Mouse (Mus musculus) lung, embryonic 16.5 days (tissue): ENCODE measurements at regions not wholly inside any gene's neighbourhood (a gene's known extent, or its start where the extent isn't known, plus 50 kb on each side); places are given as distances from the start of the nearest gene placed in this dataset.

Experiments used
- ATAC-seq: fragments of 200-750 bp; cut with Nextera tagmentation; 2 replicates; pipeline ENCODE4 v1.8.0; 2017; ENCODE audit warnings: low read depth, mild to moderate bottlenecking, moderate library complexity
- H3K27ac ChIP-seq: fragments of 300-500 bp; sonication (generic); 2 replicates; pipeline ENCODE4 v1.5.1; 2014; ENCODE audit warnings: mild to moderate bottlenecking, control low read depth, low read length
- H3K27me3 ChIP-seq: fragments of 300-500 bp; sonication (generic); 2 replicates; pipeline ENCODE4 v1.6.1; 2014; ENCODE audit warnings: low read depth, low read length, mixed read lengths; ENCODE audit not compliant: control insufficient read depth, insufficient read depth
- H3K36me3 ChIP-seq: fragments of 300-500 bp; sonication (generic); 2 replicates; pipeline ENCODE4 v1.6.1; 2014; ENCODE audit warnings: low read length; ENCODE audit not compliant: control insufficient read depth, insufficient read depth
- H3K4me1 ChIP-seq: fragments of 300-500 bp; sonication (generic); replicated peaks from 2 replicates; pipeline ENCODE4 v1.6.1; 2014; ENCODE audit warnings: low read length, mixed read lengths; ENCODE audit not compliant: control insufficient read depth, insufficient read depth
- H3K4me2 ChIP-seq: fragments of 300-500 bp; sonication (generic); 2 replicates; pipeline ENCODE4 v1.6.1; 2014; ENCODE audit warnings: low read depth, low read length, control low read depth
- H3K4me3 ChIP-seq: fragments of 300-500 bp; sonication (generic); 2 replicates; pipeline ENCODE4 v1.5.1; 2014; ENCODE audit warnings: mild to moderate bottlenecking, low read length, control low read depth
- H3K9ac ChIP-seq: fragments of 300-500 bp; sonication (generic); 2 replicates; pipeline ENCODE4 v1.6.1; 2014; ENCODE audit warnings: low read length, control low read depth
- H3K9me3 ChIP-seq: fragments of 300-500 bp; sonication (generic); 2 replicates; pipeline ENCODE4 v1.6.1; 2016; ENCODE audit warnings: low read length; ENCODE audit not compliant: control insufficient read depth
- WGBS: fragments of 180-500 bp; shearing (Covaris S2); extraction: QIAGEN DNeasy Blood & Tissue Kit; methylation state at CpG from one replicate; pipeline ENCODE4 v1.1.7; 2014; 5-methylcytosine and 5-hydroxymethylcytosine counted together

DNA sequence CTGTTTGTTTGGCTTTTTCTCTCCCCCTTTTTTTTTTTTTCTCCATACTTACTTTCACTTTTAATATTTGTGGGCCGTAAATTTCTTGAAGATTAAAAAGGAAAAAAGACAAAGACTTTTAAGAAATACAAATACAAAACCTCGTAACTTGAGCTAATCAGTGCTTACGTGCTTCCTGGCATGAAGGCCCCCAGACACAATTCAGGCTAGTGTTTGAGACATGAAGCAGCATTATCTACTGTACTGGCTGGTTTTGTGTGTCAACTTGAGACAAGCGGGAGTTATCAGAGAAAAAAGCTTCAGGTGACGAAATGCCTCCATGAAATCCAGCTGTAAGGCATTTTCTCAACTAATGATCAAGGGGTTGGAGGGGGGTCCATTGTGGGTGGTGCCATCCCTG lies 86.2 kb upstream of the 4933415F23Rik start:
- Histone ChIP-seq H3K4me1 (peaks cover 7% of the 10 kb centered on the region), H3K36me3 (no peaks in the 10 kb centered on the region), H3K27ac (peak overlapping the region; percentile 89), H3K27me3 (no peaks in the 10 kb centered on the region), H3K4me3 (peak overlapping the region; percentile 15; the same call in 1 of the 2 replicates), H3K9ac (no peak overlapping the region), H3K4me2 (peak overlapping the region; percentile 45), H3K9me3 (no peaks in the 10 kb centered on the region)
- ATAC-seq = no peak
- 18% methylated on average over 5 of the region's 5 CpGs for WGBS

DNA sequence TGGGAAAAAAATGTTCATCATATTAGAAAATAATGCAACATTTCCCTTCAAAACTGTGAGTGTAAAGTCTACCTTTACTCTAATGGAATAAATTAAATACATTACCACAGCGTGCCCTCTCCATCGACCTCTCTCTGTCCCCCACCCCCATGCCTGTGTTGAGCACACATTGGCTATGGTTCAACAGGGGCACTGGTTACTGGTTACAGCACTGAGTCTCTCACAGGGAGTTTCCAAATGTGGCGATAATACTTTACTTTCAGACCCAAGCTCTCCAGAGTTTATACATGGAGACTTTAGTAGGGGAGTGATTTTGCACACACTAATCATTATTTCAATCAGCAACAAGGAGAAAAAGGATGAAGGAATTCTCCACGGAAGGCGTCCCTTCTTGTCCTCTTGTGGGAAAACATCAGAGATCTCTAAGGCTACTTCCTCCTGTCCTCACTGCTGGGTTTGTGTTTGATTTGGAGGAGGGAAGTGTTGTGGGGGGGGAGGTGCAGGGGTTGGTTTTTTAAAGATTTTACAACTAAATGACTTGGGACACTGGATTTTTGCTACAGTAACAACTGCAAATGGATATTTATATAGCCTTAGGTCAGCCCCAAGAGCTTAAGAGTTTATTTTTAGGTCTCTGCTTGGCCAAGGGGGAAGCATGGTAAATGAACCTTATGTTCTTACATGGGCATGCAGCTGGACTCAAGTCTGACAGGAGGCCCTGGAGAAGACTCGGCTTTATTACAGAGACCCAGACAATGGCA lies 85.6 kb upstream of the 4933415F23Rik start:
- Histone ChIP-seq H3K9me3 (no peaks in the 10 kb centered on the region), H3K4me2 (peak overlapping the region; percentile 45), H3K27ac (peak overlapping the region; percentile 89), H3K27me3 (no peaks in the 10 kb centered on the region), H3K9ac (0 out of 2 replicates have a peak overlapping the region, but pooled peaks have one; percentile 11), H3K36me3 (no peaks in the 10 kb centered on the region), H3K4me3 (no peak overlapping the region; the same call in 1 of the 2 replicates), H3K4me1 (peaks cover 7% of the 10 kb centered on the region)
- peak; percentile 75 for ATAC-seq
- WGBS = 31% methylated on average over 6 of the region's 6 CpGs

DNA sequence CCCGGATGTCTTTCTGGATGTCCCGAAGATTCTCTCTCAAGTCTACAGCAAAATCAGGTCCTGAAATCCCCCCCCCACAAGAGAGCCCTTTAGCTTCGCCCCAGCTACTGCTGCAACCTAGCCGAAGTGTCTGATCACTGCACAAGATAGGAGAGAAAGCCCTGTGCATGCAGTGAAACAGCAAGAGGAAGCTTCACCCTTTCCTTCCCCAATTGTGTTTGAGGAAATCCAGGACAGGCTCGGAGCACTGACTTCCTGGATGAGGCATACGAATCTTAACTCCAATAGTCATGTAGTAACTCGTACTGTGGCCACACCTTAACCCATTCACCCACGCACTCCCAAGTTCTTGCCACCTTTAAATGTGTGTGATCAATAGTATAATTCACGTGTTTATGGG lies 82.7 kb upstream of the 4933415F23Rik start:
- Histone ChIP-seq H3K27me3 (no peaks in the 10 kb centered on the region), H3K4me1 (peaks cover 7% of the 10 kb centered on the region), H3K27ac (peak overlapping the region; percentile 29), H3K9me3 (no peaks in the 10 kb centered on the region), H3K9ac (no peak overlapping the region), H3K4me2 (no peak overlapping the region), H3K36me3 (no peaks in the 10 kb centered on the region), H3K4me3 (no peak overlapping the region)
- 57% methylated on average over 9 of the region's 9 CpGs for WGBS
- peak; percentile 40; the same call in 1 of the 2 replicates for ATAC-seq

DNA sequence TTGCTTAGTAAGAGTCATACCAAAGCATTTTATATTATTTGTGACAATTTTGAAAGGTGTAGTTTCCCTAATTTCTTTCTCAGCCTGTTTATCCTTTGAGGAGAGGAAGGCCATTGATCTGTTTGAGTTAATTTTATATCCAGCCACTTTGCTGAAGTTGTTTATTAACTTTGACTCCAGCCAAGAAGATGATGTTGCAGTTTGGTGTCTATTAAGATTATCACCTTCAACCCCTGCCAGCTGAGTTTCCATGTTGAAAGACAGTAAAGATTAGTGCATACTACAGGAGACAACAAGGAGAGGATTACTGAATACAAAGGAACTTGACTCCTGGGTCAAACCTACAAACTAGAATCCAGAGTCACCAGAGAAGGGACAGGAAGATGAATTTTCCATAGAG lies 80.5 kb upstream of the 4933415F23Rik start:
- no peaks in the 10 kb centered on the region for H3K36me3 ChIP-seq
- no peak overlapping the region for H3K27ac ChIP-seq
- ATAC-seq = no peak
- no peaks in the 10 kb centered on the region for H3K27me3 ChIP-seq
- no peak overlapping the region for H3K4me2 ChIP-seq
- H3K4me1 ChIP-seq = peaks cover 8% of the 10 kb centered on the region
- no peak overlapping the region for H3K4me3 ChIP-seq
- no peaks in the 10 kb centered on the region for H3K9me3 ChIP-seq
- H3K9ac ChIP-seq = no peak overlapping the region

DNA sequence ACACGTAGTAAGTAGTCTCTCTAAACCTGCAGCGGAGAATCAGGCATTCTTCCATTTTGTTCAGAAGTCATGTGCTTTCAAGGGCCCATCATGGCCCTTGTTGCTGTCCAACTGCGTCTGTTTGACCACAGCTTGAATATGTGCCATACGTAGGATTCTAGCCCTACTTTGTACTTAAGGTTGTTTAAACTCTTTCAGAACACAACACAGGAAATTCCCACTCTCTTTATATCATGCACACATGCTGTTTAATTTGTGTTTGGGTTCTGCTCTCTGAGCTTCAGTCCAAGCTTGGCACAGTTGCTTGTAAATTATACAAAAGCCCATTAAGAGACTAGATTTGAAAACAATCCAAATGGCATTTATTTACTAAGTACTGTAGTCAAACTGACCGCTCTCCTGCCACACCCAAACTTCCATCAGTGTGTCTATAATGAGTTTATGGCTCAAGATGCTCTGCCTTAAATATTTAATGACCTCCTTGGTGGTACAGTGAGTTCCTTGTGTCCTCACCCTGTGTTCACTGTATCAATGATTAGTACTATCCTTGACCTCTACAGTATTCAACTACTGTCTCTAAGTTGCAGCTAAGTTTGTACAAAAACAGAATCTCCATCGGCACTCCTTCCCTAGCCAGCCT lies 76.4 kb upstream of the 4933415F23Rik start:
- H3K27me3 ChIP-seq = no peaks in the 10 kb centered on the region
- H3K9ac ChIP-seq = no peak overlapping the region
- H3K4me2 ChIP-seq = no peak overlapping the region
- H3K36me3 ChIP-seq = no peaks in the 10 kb centered on the region
- 51% methylated on average over 6 of the region's 6 CpGs for WGBS
- H3K27ac ChIP-seq = peak overlapping the region; percentile 72
- H3K9me3 ChIP-seq = no peaks in the 10 kb centered on the region
- peak; percentile 70 for ATAC-seq
- H3K4me3 ChIP-seq = no peak overlapping the region
- peaks cover 20% of the 10 kb centered on the region; the same call in 1 of the 2 replicates for H3K4me1 ChIP-seq

DNA sequence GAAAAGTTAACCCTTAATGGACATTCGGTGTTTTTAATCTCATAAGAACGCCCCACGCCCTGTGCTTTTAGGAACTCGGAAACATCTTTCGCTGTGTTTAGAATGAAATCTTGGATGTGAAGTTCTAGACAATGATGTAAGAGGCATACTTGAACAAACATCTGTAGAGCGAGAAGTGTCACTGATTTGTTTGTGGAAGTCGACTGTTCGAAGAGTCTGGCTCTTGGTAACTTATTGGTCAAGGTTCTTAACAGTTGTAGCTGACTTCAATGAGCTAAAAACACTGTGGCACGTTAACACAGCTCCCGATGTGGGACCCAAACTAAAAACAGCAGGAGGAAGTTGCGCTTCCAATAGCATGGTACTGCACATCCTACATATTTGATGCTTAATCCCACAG lies 72.0 kb upstream of the 4933415F23Rik start:
- no peak overlapping the region for H3K4me3 ChIP-seq
- no peaks in the 10 kb centered on the region for H3K36me3 ChIP-seq
- ATAC-seq = peak; percentile 60
- no peaks in the 10 kb centered on the region for H3K27me3 ChIP-seq
- 50% methylated on average over 11 of the region's 11 CpGs for WGBS
- H3K9ac ChIP-seq = no peak overlapping the region
- H3K4me1 ChIP-seq = peaks cover 23% of the 10 kb centered on the region; the same call in 1 of the 2 replicates
- no peaks in the 10 kb centered on the region for H3K9me3 ChIP-seq
- peak overlapping the region; percentile 76 for H3K27ac ChIP-seq
- 0 out of 2 replicates have a peak overlapping the region, but pooled peaks have one; percentile 2 for H3K4me2 ChIP-seq

DNA sequence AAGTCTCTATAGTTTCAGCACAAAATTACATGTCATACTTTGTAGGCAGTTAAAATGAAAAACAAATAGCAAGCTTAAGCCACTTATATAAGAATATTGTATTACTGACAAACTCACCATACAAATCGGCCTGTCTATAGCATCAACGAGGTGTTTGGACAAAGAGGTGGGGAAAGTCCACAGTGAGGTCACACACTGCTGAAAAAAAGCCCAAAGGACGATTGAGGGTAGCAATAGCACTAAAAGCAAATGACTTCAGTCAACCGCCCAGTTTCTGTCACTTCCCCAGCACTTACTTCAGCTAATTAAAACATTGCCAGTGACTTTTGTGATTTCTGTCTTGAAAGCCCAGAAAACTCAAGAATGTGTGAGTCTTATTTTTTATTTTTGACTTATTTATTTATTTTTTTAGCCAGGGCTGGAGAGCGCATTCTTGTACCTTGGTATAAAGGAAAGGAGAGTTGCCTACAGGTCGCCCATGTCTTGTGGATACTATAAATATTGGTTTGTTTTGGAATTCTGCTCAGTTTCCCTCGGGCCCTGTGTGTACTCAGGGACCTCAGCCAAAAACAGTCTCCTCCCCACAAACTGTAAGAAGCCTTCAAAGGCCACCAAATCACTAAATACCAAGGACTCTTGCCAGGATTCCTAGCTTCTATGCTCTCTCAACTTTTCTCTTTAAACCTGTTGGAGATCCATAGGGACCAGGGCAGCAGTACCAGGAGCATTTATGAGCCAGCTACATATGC lies 71.2 kb upstream of the 4933415F23Rik start:
- ATAC-seq = peak; percentile 81
- Histone ChIP-seq H3K4me3 (no peak overlapping the region), H3K9me3 (peaks cover 2% of the 10 kb centered on the region; the same call in 1 of the 2 replicates), H3K4me2 (no peak overlapping the region), H3K27me3 (no peaks in the 10 kb centered on the region), H3K9ac (no peak overlapping the region), H3K36me3 (no peaks in the 10 kb centered on the region), H3K27ac (peak overlapping the region; percentile 76), H3K4me1 (peaks cover 16% of the 10 kb centered on the region; the same call in 1 of the 2 replicates)
- 34% methylated on average over 7 of the region's 7 CpGs for WGBS

DNA sequence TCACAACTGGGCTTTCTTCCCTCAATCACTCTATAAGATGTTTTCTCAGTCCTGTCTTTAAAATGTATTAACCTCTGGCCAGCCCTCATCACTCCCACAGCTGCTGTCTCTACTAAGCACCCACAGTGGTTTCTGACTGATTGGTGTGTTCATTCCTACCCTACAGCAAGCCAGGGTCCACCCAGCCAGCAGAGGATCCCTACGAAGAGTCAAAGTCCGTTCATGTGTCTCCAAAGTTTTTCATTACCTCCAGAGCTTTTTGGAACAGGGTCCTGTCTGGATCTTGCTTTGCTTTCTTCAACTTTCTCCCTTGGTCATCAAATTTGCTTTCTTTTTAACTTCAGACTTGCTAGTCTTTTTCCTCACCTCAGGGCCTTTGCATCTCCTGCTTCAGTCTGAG lies 69.3 kb upstream of the 4933415F23Rik start:
- Histone ChIP-seq H3K27ac (no peak overlapping the region), H3K9ac (no peak overlapping the region), H3K4me3 (no peak overlapping the region), H3K4me2 (no peak overlapping the region), H3K4me1 (peaks cover 12% of the 10 kb centered on the region; the same call in 1 of the 2 replicates), H3K27me3 (no peaks in the 10 kb centered on the region), H3K36me3 (no peaks in the 10 kb centered on the region), H3K9me3 (peaks cover 2% of the 10 kb centered on the region; the same call in 1 of the 2 replicates)
- 93% methylated on average over 2 of the region's 2 CpGs for WGBS
- no peak for ATAC-seq

DNA sequence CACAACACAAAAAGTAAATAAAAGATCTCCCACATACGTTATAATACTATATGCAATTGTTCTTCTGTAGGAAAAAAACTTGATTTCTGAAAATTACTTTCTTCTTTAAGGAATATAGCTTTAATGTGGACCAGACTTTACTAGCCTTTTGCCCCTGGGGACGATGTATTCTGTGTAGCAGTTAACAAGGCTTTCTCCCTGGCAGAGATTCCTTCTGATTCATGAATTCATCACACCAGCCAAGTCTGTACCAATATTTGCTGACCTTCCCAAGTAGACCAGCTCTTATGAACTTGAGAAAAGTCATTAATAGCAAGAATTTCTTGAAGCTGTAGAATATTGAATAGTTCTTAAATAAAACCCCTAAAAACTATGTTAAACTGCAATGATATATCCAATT lies 68.7 kb upstream of the 4933415F23Rik start:
- 60% methylated on average over 2 of the region's 2 CpGs for WGBS
- H3K27ac ChIP-seq = no peak overlapping the region
- H3K27me3 ChIP-seq = no peaks in the 10 kb centered on the region
- peaks cover 2% of the 10 kb centered on the region; the same call in 1 of the 2 replicates for H3K9me3 ChIP-seq
- no peak overlapping the region for H3K4me3 ChIP-seq
- H3K36me3 ChIP-seq = no peaks in the 10 kb centered on the region
- no peak overlapping the region for H3K4me2 ChIP-seq
- ATAC-seq = no peak
- no peak overlapping the region for H3K9ac ChIP-seq
- H3K4me1 ChIP-seq = peaks cover 11% of the 10 kb centered on the region; the same call in 1 of the 2 replicates
